Mouse (Mus musculus) CH12F3 (cell line): ENCODE measurements around the gene Serpinb12.
"Not testable (repeated sequence)": the region's sequence is repeated elsewhere in the genome, so short reads cannot be mapped to it uniquely, and the experiment has no call there.

Source experiments
- in situ Hi-C: fragments of 300-500 bp; cut with MboI; formaldehyde crosslinking; loops from 2 replicates; pipeline ENCODE4 v1.14.3; 2020; ENCODE audit warnings: low sequenced_read_pairs

Gene Serpinb12

GRCm38 (mm10) chr1:106934265-106934664, at the start of gene Serpinb12:
Gene Serpinb12 (plus strand): TSS chr1:106934449.
- in situ Hi-C loops = no loop called here

- in situ Hi-C loops = not testable (repeated sequence)
Observed at GRCm38 (mm10) chr1:106895142-106895541, 39.1 kb upstream of the Serpinb12 start.

GRCm38 (mm10) chr1:106901406-106901805, 32.8 kb upstream of the Serpinb12 start:
- in situ Hi-C loops = no loop called here

- in situ Hi-C loops = no loop called here
Observed at GRCm38 (mm10) chr1:106931954-106932353, 2.3 kb upstream of the Serpinb12 start.

- in situ Hi-C loops = no loop called here
Observed at GRCm38 (mm10) chr1:106933658-106934057, 591 bp upstream of the Serpinb12 start.

- in situ Hi-C loops = no loop called here
Observed at GRCm38 (mm10) chr1:106947217-106947616, 13.0 kb downstream of the Serpinb12 start.

GRCm38 (mm10) chr1:106959981-106960380, 25.7 kb downstream of the Serpinb12 start:
- in situ Hi-C loops = no loop called here

- in situ Hi-C loops = no loop called here
Observed at GRCm38 (mm10) chr1:106961023-106961422, 26.8 kb downstream of the Serpinb12 start.

- in situ Hi-C loops = no loop called here
Observed at GRCm38 (mm10) chr1:106980684-106981083, 46.4 kb downstream of the Serpinb12 start, which contains the start of gene Serpinb13. Gene Serpinb13 (plus strand): TSS chr1:106980984.

GRCm38 (mm10) chr1:106983092-106983491, 48.8 kb downstream of the Serpinb12 start:
- in situ Hi-C loops = no loop called here

- in situ Hi-C loops = no loop called here
Observed at GRCm38 (mm10) chr1:106983865-106984264, 49.6 kb downstream of the Serpinb12 start.

GRCm38 (mm10) chr1:107000424-107000823, 66.2 kb downstream of the Serpinb12 start:
- in situ Hi-C loops = no loop called here

- in situ Hi-C loops = no loop called here
Observed at GRCm38 (mm10) chr1:107001754-107002153, 67.5 kb downstream of the Serpinb12 start.

- in situ Hi-C loops = no loop called here
Observed at GRCm38 (mm10) chr1:107006316-107006715, 72.1 kb downstream of the Serpinb12 start.
